Mouse (Mus musculus) bone marrow macrophage, adult 2 months (primary cell): Measurements from ENCODE around the gene Btbd6.

ENCODE experiments used
- CTCF ChIP-seq: IDR thresholded peaks from 2 replicates; pipeline ENCODE4 v1.5.1; 2012; ENCODE audit warnings: low read depth, mild to moderate bottlenecking, low read length, moderate library complexity
- POLR2A ChIP-seq: IDR thresholded peaks from 2 replicates; pipeline ENCODE4 v1.6.1; 2012; ENCODE audit warnings: mild to moderate bottlenecking, low read depth, low read length, borderline replicate concordance

- TF ChIP-seq POLR2A (no peak), CTCF (no peak)
These were observed 36.0 kb upstream of the Btbd6 start for GRCm38 (mm10) chr12:112940238-112940637.
